Comparison of ENCODE assay signal across 14 mouse cellular contexts in genomic region chr4:57005011-57005410, GRCm38 (mm10). TPM values are rescaled to one million over a fixed set of nuclear protein-coding genes. Genes with fewer than 3 reads are reported as not detected.
DNase-seq lines count a peak whose midpoint lies in the region; ATAC-seq lines count a peak whose summit lies in the region.
"Had no signal": no experiment of that assay in that cellular context is flagged by ENCODE, and none has a peak within 500 bp of the region (broad histone marks: within the 10 kb centered on the region; RNA-seq: fewer than 3 reads in every experiment).

No protein-coding gene starts in this region.

- no peak overlapping the region for H3K4me3 ChIP-seq in hindbrain, embryonic 15.5 days
- no peak overlapping the region for H3K4me3 ChIP-seq in hindbrain, embryonic 11.5 days (ENCODE audit: low read depth, low read length)
- no peak overlapping the region for H3K4me3 ChIP-seq in neural tube, embryonic 14.5 days (ENCODE audit: low read depth, low read length)
- H3K4me3 ChIP-seq: limb, embryonic 10.5 days had no signal

- peak; percentile 78 for ATAC-seq in hindbrain, embryonic 15.5 days (ENCODE audit: low FRiP score, low read depth)
- ATAC-seq in hindbrain, embryonic 11.5 days (ENCODE audit: low FRiP score) = no peak
- ATAC-seq in neural tube, embryonic 14.5 days (ENCODE audit: low read depth) = peak; percentile 66

- no peaks in the 10 kb centered on the region for H3K4me1 ChIP-seq in hindbrain, embryonic 15.5 days (replicated peaks)
- H3K4me1 ChIP-seq in hindbrain, embryonic 11.5 days (replicated peaks; ENCODE audit: control insufficient read depth, insufficient read depth, low read length) = no peaks in the 10 kb centered on the region
- no peaks in the 10 kb centered on the region for H3K4me1 ChIP-seq in neural tube, embryonic 14.5 days (ENCODE audit: control insufficient read depth, insufficient read depth, low read length)

- DNase-seq in hindbrain, embryonic 11.5 days (ENCODE audit: low spot score) = no peak
- DNase-seq in right cerebral cortex, postnatal 10 days (ENCODE audit: low spot score in 2 of 2) = peak; percentile 73 to 81
- no peak for DNase-seq in right cerebral cortex, postnatal 36 days (ENCODE audit: low spot score in 2 of 2)
- peak; percentile 94 to 97 for DNase-seq in cerebellum, postnatal 10 days
- DNase-seq in thymus, adult 18-20 months = no peak
- DNase-seq in kidney, adult 11 months = no peak
- DNase-seq: adrenal gland, postnatal 36 days; embryo, embryonic 11 days; heart, adult 11 months; lung, adult 2 months; right cerebral cortex, postnatal 14 days had no signal

- no peaks in the 10 kb centered on the region for H3K27me3 ChIP-seq in hindbrain, embryonic 15.5 days
- no peaks in the 10 kb centered on the region for H3K27me3 ChIP-seq in hindbrain, embryonic 11.5 days (ENCODE audit: control insufficient read depth, insufficient read depth, low read length)
- H3K27me3 ChIP-seq in neural tube, embryonic 14.5 days (ENCODE audit: control insufficient read depth, insufficient read depth, low read length) = no peaks in the 10 kb centered on the region

- 0 out of 2 replicates have a peak overlapping the region, but pooled peaks have one; percentile 7 for H3K27ac ChIP-seq in hindbrain, embryonic 15.5 days (replicated peaks)
- no peak overlapping the region for H3K27ac ChIP-seq in hindbrain, embryonic 11.5 days (ENCODE audit: low read depth, low read length)
- H3K27ac ChIP-seq in neural tube, embryonic 14.5 days (ENCODE audit: low read depth, low read length) = no peak overlapping the region; the same call in 1 of the 2 replicates
- H3K27ac ChIP-seq: limb, embryonic 10.5 days had no signal

- no peak overlapping the region for H3K9ac ChIP-seq in hindbrain, embryonic 15.5 days
- no peak overlapping the region for H3K9ac ChIP-seq in hindbrain, embryonic 11.5 days (ENCODE audit: low read depth, low read length)
- no peak overlapping the region for H3K9ac ChIP-seq in neural tube, embryonic 14.5 days (replicated peaks; ENCODE audit: low read depth, low read length)

- no peaks in the 10 kb centered on the region for H3K9me3 ChIP-seq in hindbrain, embryonic 15.5 days
- H3K9me3 ChIP-seq in hindbrain, embryonic 11.5 days (ENCODE audit: control insufficient read depth, low read length) = no peaks in the 10 kb centered on the region
- no peaks in the 10 kb centered on the region for H3K9me3 ChIP-seq in neural tube, embryonic 14.5 days (ENCODE audit: control insufficient read depth, low read length)
- H3K9me3 ChIP-seq: limb, embryonic 10.5 days had no signal

- 56% methylated on average over 8 of the region's 8 CpGs for WGBS in hindbrain, embryonic 15.5 days
- 83% methylated on average over 8 of the region's 8 CpGs for WGBS in hindbrain, embryonic 11.5 days
- WGBS in neural tube, embryonic 14.5 days = 66% methylated on average over 8 of the region's 8 CpGs

- no peak overlapping the region for H3K4me2 ChIP-seq in hindbrain, embryonic 15.5 days
- H3K4me2 ChIP-seq in hindbrain, embryonic 11.5 days (replicated peaks; ENCODE audit: low read depth, low read length) = no peak overlapping the region
- H3K4me2 ChIP-seq in neural tube, embryonic 14.5 days (ENCODE audit: low read depth, low read length) = no peak overlapping the region

- no peaks in the 10 kb centered on the region for H3K36me3 ChIP-seq in hindbrain, embryonic 15.5 days
- H3K36me3 ChIP-seq in hindbrain, embryonic 11.5 days (ENCODE audit: control insufficient read depth, insufficient read depth, low read length) = no peaks in the 10 kb centered on the region
- H3K36me3 ChIP-seq in neural tube, embryonic 14.5 days (ENCODE audit: control insufficient read depth, insufficient read depth, low read length) = no peaks in the 10 kb centered on the region
- H3K36me3 ChIP-seq: limb, embryonic 10.5 days had no signal

RNA-seq across cellular contexts. Expression of gene Frrs1l, which starts 14.8 kb away (rescaled TPM):
- 21.1 and 25.7 TPM in 2 replicates for polyA plus RNA-seq in hindbrain, embryonic 15.5 days (2015; fragmentation: Nextera tagmentation; extraction: Ambion mirVana)
- polyA plus RNA-seq in hindbrain, embryonic 11.5 days (2014; fragmentation: Nextera tagmentation; extraction: Ambion mirVana) = 5.0 and 6.0 TPM in 2 replicates
- 31.6 and 34.5 TPM in 2 replicates for polyA plus RNA-seq in neural tube, embryonic 14.5 days (2014; fragmentation: Nextera tagmentation; extraction: Ambion mirVana)

RNA-seq across cellular contexts. Expression of gene Tmem245, which starts 57.8 kb away (rescaled TPM):
- polyA plus RNA-seq in hindbrain, embryonic 15.5 days (2015; fragmentation: Nextera tagmentation; extraction: Ambion mirVana) = 9.4 and 9.9 TPM in 2 replicates
- 6.5 and 7.7 TPM in 2 replicates for polyA plus RNA-seq in hindbrain, embryonic 11.5 days (2014; fragmentation: Nextera tagmentation; extraction: Ambion mirVana)
- 9.3 and 11.0 TPM in 2 replicates for polyA plus RNA-seq in neural tube, embryonic 14.5 days (2014; fragmentation: Nextera tagmentation; extraction: Ambion mirVana)

Comparison
In these comparisons a context has a peak if more than half of its experiments do, and no peak if none do; other contexts are left out.
1. DNase-seq: peak in right cerebral cortex, postnatal 10 days (2 of 2) and cerebellum, postnatal 10 days (2 of 2); none in hindbrain, embryonic 11.5 days (single experiment), right cerebral cortex, postnatal 36 days (0 of 2), thymus, adult 18-20 months (0 of 2) and kidney, adult 11 months (single experiment).